Mouse (Mus musculus) cortical plate, adult 2 months (tissue): ENCODE results near the gene Timeless.

ENCODE experiments used
- CTCF ChIP-seq: fragments of 200-500 bp; IDR thresholded peaks from 2 replicates; pipeline ENCODE4 v1.5.1; 2011; ENCODE audit warnings: mild to moderate bottlenecking, control low read depth, low read length; ENCODE audit not compliant: insufficient read depth; ENCODE audit errors: extremely low read depth
- POLR2A ChIP-seq: fragments of 200-500 bp; IDR thresholded peaks from 2 replicates; pipeline ENCODE4 v1.6.1; 2011; ENCODE audit warnings: mild to moderate bottlenecking, low read length, control low read depth; ENCODE audit not compliant: insufficient read depth; ENCODE audit errors: extremely low read depth

DNA sequence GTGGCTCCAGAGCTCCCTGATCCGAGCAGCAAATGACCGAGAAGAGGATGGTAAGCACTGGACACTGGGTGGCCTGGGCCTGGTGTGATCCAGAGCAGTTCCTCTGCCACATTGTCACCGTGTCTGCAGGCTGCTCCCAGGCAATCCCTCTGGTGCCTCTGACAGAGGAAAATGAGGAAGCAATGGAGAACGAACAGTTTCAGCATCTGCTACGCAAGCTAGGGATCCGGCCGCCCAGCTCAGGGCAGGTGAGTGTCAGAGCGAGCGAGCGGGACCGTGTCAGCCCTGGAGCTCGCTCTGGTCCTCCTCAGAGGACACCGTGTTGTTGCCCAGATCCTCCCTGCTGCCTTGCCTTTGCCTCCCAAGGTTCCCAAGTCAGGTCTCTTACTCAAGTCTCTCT, 18.7 kb downstream of the Timeless start:
- TF ChIP-seq POLR2A: no peak
- TF ChIP-seq CTCF: no peak
